Mouse (Mus musculus): ENCODE measurements around the gene Lcn2.

Gene Lcn2

GRCm38 (mm10) chr2:32387706-32388490, at the start of gene Lcn2:
Lcn2 (minus strand) TSS chr2:32388252.
- DNase-seq (ENCODE audit: low spot score): no peak

- no peak for DNase-seq (ENCODE audit: low spot score)
These were observed 49.6 kb upstream of the Lcn2 start for GRCm38 (mm10) chr2:32437612-32438166.

- DNase-seq (ENCODE audit: low spot score): peak; percentile 41
These were observed 48.8 kb upstream of the Lcn2 start for GRCm38 (mm10) chr2:32436686-32437372.

- peak; percentile 97 for DNase-seq (ENCODE audit: low spot score)
These were observed 42.9 kb upstream of the Lcn2 start for GRCm38 (mm10) chr2:32430701-32431676.

DNA sequence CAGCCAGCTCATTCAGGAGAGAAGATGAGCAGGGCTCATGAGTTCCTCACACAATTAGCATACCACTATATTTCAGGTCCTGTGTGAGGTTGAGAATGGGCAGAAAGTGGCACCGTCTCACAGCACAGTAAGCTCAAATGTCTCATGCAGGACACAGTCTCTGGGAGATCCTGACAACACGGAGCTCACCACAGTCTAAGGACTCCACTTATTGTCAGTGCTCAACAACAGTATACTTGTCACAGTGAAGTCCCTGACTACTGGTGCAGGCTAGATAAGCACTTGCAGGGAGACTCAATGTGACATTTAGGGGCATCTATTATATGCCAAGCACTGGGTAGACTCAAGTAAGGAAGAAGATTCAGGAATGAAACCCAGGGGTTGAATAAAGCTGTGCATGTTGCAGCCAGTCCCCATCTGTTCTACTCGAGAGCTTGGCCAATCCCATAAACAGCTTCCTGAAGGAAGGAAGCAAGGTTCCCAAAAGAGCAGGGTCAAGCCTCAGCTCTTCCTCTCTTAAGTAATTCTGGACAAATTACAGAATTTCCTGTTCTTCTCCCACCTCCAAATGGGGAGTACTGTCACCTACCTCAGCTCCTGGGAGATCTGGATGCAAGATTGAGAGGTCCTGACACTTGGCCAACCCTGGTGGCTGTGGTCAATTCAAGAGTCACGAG, 41.3 kb upstream of the Lcn2 start:
- DNase-seq (ENCODE audit: low spot score): no peak

- no peak for DNase-seq (ENCODE audit: low spot score)
These were observed 40.2 kb upstream of the Lcn2 start for GRCm38 (mm10) chr2:32428262-32428722.

GRCm38 (mm10) chr2:32427720-32428119, 39.7 kb upstream of the Lcn2 start:
- no peak for DNase-seq (ENCODE audit: low spot score)

DNA sequence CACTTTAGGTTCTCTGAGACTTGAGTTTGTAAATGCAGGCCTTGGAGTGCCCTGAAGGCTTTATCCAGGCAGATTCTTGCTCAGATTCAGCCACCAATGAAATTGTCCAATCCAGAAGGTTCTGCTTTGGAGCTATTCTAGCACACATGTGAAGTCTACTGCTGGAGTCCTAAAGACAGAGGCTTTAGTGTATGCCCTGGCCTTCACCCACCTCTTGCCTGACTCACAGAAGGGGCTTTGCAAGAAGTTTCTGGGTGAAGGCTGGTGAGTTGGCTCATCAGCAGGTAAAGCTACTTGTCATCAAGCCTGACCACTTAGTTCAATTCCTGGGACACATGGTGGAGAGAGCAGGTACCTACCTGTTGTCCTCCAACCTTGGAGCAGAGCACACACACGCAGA, 38.1 kb upstream of the Lcn2 start:
- DNase-seq (ENCODE audit: low spot score): no peak

- DNase-seq (ENCODE audit: low spot score): no peak
These were observed 37.5 kb upstream of the Lcn2 start for GRCm38 (mm10) chr2:32425568-32425967.

DNA sequence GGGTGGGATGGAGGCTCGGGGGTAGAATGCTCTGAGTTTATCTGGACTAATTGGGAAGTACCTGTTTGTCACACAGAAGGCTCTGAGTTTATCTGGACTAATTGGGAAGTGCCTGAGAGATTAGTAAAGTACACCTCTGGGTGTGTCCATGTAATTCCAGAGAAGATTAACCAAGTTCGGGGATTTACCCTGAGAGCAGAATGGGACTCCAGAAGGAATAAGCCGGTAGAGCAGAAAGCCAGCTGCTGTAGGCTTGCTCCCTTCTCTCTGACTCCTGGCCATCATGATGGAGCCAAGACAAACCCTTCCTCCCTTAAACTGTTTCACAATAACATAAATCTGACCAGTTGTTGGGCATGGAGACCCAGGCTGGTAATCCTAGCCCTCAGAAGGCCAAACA, 36.7 kb upstream of the Lcn2 start:
- no peak for DNase-seq (ENCODE audit: low spot score)

DNA sequence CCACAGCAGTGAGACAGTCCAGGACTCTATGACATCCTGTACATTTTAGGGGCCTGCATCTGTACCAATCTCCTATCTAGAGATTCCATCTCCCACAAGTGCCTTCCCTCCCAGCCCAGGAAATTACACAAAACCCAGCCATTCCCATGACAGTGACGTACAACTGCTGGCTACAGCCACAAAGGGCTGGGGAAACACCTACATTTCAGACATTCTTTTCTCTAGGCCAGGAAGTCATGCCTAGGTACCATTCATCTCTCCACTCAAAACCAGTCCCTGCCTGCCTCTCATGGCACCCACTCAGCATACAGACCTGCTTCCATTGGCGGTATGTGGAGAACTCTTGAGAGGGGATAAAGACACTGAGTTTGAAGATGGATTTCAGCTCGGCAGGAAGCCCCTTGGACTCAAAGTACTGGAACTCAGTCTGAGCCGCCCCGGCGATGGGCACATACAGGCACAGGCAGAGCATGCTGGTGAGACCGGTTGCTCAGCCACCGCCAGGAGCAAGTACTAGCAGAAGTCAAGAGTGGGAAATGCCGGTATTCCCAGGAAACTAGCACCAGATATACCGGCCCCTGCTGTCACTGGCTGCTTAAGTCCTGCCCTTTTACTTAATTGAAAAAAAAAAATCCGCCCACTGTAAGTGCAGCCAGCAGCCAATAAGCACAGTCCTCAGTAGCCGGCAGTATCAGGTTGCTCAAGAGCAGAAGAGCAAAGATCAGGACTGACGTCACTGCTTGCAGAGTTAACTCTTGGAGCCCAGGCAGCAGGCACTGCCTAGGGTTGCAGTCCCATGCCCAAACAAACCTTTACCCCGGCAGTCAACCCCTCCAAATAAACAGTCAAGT, 35.7 kb upstream of the Lcn2 start:
- peak; percentile 96 for DNase-seq (ENCODE audit: low spot score)

GRCm38 (mm10) chr2:32421851-32422251, 33.8 kb upstream of the Lcn2 start:
- DNase-seq (ENCODE audit: low spot score): no peak

DNA sequence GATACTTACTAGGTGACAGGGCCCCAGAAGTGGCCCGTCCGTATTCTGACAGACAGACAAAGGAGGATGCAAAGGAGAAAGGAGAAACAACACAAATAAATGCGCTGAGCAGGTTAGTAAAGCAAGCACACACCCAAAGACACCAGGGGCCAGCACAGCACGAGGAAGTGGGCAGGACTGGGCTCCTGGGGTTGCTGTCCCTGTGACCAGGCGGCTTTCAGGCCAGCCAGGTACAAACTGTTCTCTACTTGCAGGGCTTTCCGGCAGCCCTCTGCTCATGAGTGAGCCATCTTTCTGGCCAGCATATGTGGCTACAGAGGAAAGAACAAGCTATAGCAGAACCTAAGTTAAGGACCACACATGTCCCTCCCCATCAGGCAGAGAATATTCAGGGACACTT, 32.6 kb upstream of the Lcn2 start:
- no peak for DNase-seq (ENCODE audit: low spot score)

DNA sequence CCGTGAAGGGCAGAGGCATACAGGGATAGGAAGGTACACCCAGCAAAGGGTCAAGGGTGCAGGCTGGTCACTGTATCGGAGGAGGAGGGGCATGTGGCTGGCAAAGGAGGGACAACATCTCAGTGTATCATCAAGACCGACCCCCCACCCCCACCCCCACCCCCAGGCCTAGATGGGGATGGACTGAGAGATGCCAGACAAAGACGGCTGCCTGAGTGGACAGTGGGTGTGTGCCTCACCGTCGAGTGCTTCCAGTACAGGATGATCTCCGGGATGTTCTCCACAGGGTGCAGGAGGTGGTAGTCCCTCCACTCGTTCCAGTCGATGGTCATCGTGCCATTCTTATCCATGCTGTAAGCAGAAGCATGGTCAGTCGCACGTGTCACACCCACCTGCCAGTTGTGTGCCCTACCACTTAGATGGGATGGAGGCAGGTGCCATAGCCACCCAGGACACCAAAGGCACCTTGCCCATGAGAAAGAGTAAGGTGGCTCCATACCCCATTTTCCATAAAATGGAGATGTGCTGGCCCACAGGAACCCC, 32.1 kb upstream of the Lcn2 start:
- DNase-seq (ENCODE audit: low spot score): no peak

- DNase-seq (ENCODE audit: low spot score): no peak
These were observed 31.3 kb upstream of the Lcn2 start for GRCm38 (mm10) chr2:32419359-32419758.

GRCm38 (mm10) chr2:32418430-32419151, 30.5 kb upstream of the Lcn2 start:
- DNase-seq (ENCODE audit: low spot score): no peak

DNA sequence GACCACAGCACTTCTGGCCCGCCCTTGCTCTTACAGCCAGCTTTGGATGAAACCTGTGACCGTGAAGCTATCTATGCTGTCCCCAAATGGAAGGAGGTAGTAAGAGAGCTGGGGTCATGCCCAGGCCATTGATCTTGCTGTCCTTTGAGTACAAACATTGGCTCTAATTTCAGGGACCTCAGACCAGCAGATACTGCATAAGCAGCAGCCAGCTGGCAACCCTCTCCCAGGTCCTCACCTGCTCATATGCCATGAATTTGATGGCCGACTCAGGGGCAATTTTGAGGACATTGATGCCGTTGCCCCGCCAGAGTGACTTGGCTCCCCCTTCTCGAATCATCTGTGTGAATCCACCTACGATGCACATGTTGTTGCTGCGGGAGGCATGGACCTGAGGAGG, 29.4 kb upstream of the Lcn2 start:
- DNase-seq (ENCODE audit: low spot score): no peak

GRCm38 (mm10) chr2:32416556-32416955, 28.5 kb upstream of the Lcn2 start:
- no peak for DNase-seq (ENCODE audit: low spot score)

- DNase-seq (ENCODE audit: low spot score): no peak
These were observed 27.7 kb upstream of the Lcn2 start for GRCm38 (mm10) chr2:32415801-32416200.
